Mouse (Mus musculus): ENCODE data around the gene Scml4. TPM values are rescaled to one million over a fixed set of nuclear protein-coding genes. Genes with fewer than 3 reads are reported as not detected.

Scml4 gene
- polyA plus RNA-seq (2014; fragmentation: Nextera tagmentation; extraction: Ambion mirVana), result 0.76 and 0.80 TPM in 2 replicates

DNA sequence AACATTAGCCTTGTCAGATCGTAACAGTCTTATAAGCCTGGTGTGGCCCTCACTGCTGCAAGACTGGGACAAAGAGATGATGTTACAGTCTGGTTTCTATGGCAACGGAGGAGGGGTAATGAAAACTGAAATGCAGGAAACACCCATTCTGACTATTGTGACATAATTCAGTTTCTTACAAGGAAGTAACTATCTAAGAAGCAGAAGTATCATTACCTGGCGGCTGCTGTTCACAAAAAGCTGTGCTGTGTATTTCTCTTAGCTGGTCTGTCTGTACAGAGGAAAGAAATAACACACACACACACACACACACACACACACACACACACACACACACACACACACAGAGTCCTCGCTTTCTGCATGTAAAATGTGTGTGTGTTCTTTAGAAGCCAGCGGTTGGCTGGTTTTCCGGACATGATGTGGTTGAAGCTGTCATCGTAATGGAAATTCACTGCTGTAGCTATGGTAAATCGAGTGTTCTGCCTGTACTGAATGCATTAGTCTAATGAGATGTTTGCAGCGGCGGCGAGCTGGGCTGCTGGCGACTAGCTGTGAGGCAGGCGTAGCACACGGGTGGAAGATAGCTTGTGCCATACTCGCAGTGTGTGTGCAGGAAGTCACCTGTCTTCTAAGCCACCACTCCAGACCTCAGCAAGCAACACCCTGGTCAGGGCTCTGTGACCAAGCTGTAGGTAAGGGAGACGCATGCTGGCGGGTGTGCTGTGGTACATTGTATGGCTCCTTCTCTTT, at the start of gene Scml4:
Scml4 (plus strand) TSS at position 212 of the 753 bp plus-strand sequence.
- no peak for ATAC-seq (ENCODE audit: insufficient number of reproducible peaks, insufficient read depth, low FRiP score, low read depth)
- Histone ChIP-seq H3K4me3 (ENCODE audit: control insufficient read depth in 1 of 2, insufficient read depth in 1 of 2, low read depth in 1 of 2, low read length in 2 of 2) (no peak within 1 kb of the TSS), H3K9me3 (ENCODE audit: control insufficient read depth, low read length) (no peaks in the 10 kb centered on the region), H3K4me2 (ENCODE audit: low read length) (peak within 1 kb of the TSS; percentile 14; the same call in 1 of the 2 replicates), H3K36me3 (ENCODE audit: control insufficient read depth, insufficient read depth, low read length) (no peaks in the 10 kb centered on the region), H3K9ac (ENCODE audit: low read length) (no peak within 1 kb of the TSS), H3K27me3 (ENCODE audit: control insufficient read depth, insufficient read depth, low read length) (no peaks in the 10 kb centered on the region), H3K27ac (replicated peaks in 1 of 2; ENCODE audit: control insufficient read depth in 1 of 2, insufficient read depth in 1 of 2, low read depth in 2 of 2, low read length in 2 of 2) (no peak within 1 kb of the TSS), H3K4me1 (ENCODE audit: control insufficient read depth in 2 of 2, insufficient read depth in 2 of 2, low read length in 2 of 2) (peaks cover 3 to 9% of the 10 kb centered on the region in 2 experiments)
- WGBS, result 62% methylated on average over 17 of the region's 17 CpGs

DNA sequence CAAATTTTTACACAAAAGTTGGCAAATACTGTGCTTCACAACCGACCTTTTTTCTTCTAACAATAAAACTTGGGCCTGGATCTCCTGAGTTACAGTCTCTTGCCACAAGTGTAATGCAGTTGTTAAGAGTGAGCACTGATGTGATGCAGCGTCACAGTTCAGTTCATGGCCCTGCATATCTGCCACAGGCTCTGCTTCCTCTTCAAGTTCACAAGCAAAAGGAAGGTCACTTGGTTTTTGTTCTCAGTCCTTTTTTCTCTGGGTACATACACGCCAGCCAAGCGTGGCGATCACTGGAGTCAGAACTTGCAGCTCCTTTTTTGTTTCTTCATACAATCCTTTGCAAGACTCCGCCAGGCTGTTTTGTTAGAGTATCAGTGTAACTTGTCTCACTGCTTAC, 34.2 kb upstream of the Scml4 start:
- Histone ChIP-seq H3K4me3 (ENCODE audit: control insufficient read depth in 1 of 2, insufficient read depth in 1 of 2, low read depth in 1 of 2, low read length in 2 of 2) (no peak overlapping the region), H3K4me1 (ENCODE audit: control insufficient read depth in 2 of 2, insufficient read depth in 2 of 2, low read length in 2 of 2) (no peaks in the 10 kb centered on the region), H3K27ac (replicated peaks in 1 of 2; ENCODE audit: control insufficient read depth in 1 of 2, insufficient read depth in 1 of 2, low read depth in 2 of 2, low read length in 2 of 2) (no peak overlapping the region), H3K27me3 (ENCODE audit: control insufficient read depth, insufficient read depth, low read length) (no peaks in the 10 kb centered on the region), H3K4me2 (ENCODE audit: low read length) (no peak overlapping the region), H3K36me3 (ENCODE audit: control insufficient read depth, insufficient read depth, low read length) (peaks cover 82% of the 10 kb centered on the region), H3K9ac (ENCODE audit: low read length) (no peak overlapping the region), H3K9me3 (ENCODE audit: control insufficient read depth, low read length) (no peaks in the 10 kb centered on the region)
- 81% methylated on average over 6 of the region's 6 CpGs for WGBS
- no peak for ATAC-seq (ENCODE audit: insufficient number of reproducible peaks, insufficient read depth, low FRiP score, low read depth)

DNA sequence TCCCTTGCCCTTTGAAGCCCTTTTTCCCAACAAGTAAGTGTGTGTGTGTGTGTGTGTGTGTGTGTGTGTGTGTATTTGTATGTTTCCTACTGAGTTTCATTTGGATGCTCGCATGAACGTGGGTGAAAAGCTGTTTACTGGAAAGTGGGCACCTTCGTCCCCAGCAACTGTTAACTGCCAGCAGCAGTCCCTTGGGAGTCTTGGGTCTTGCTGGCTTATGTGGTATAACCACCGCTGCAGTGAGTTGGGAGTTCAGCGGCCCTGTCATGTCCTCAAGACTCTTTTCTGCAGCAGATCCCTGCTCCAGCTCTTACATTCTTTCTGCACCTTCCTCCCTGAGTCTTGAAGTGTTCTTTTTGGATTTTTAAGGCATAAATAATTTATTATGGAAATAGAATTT, 33.0 kb upstream of the Scml4 start:
- ATAC-seq (ENCODE audit: insufficient number of reproducible peaks, insufficient read depth, low FRiP score, low read depth), result no peak
- H3K4me2 ChIP-seq (ENCODE audit: low read length), result no peak overlapping the region
- 91% methylated on average over 5 of the region's 5 CpGs for WGBS
- no peaks in the 10 kb centered on the region for H3K27me3 ChIP-seq (ENCODE audit: control insufficient read depth, insufficient read depth, low read length)
- H3K36me3 ChIP-seq (ENCODE audit: control insufficient read depth, insufficient read depth, low read length), result peaks cover 82% of the 10 kb centered on the region
- no peak overlapping the region for H3K4me3 ChIP-seq (ENCODE audit: control insufficient read depth in 1 of 2, insufficient read depth in 1 of 2, low read depth in 1 of 2, low read length in 2 of 2)
- no peaks in the 10 kb centered on the region for H3K9me3 ChIP-seq (ENCODE audit: control insufficient read depth, low read length)
- H3K4me1 ChIP-seq (ENCODE audit: control insufficient read depth in 2 of 2, insufficient read depth in 2 of 2, low read length in 2 of 2), result no peaks in the 10 kb centered on the region
- no peak overlapping the region for H3K27ac ChIP-seq (replicated peaks in 1 of 2; ENCODE audit: control insufficient read depth in 1 of 2, insufficient read depth in 1 of 2, low read depth in 2 of 2, low read length in 2 of 2)
- H3K9ac ChIP-seq (ENCODE audit: low read length), result no peak overlapping the region

DNA sequence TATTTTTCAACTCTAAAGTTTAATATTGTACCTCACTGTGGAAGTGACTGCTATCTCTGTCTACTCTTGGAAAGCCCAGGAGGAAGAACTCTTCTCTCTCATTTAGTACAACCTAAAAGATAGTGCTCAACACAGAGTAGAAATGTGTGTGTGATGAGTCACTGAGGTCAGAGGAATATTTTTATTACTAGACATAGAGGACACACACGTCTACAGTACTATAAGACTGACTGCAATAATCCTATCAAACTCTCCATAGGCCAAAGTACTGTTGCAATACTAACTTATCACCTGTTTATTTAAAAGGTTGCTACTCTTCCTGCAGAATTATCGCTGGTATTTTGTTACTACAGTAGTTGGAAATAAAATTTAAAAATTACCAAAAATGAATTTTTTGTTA, 30.2 kb upstream of the Scml4 start:
- Histone ChIP-seq H3K36me3 (ENCODE audit: control insufficient read depth, insufficient read depth, low read length) (peaks cover 84% of the 10 kb centered on the region), H3K27ac (replicated peaks in 1 of 2; ENCODE audit: control insufficient read depth in 1 of 2, insufficient read depth in 1 of 2, low read depth in 2 of 2, low read length in 2 of 2) (no peak overlapping the region), H3K4me2 (ENCODE audit: low read length) (no peak overlapping the region), H3K4me3 (ENCODE audit: control insufficient read depth in 1 of 2, insufficient read depth in 1 of 2, low read depth in 1 of 2, low read length in 2 of 2) (no peak overlapping the region), H3K4me1 (ENCODE audit: control insufficient read depth in 2 of 2, insufficient read depth in 2 of 2, low read length in 2 of 2) (no peaks in the 10 kb centered on the region), H3K27me3 (ENCODE audit: control insufficient read depth, insufficient read depth, low read length) (no peaks in the 10 kb centered on the region), H3K9me3 (ENCODE audit: control insufficient read depth, low read length) (no peaks in the 10 kb centered on the region), H3K9ac (ENCODE audit: low read length) (no peak overlapping the region)
- no peak for ATAC-seq (ENCODE audit: insufficient number of reproducible peaks, insufficient read depth, low FRiP score, low read depth)
- 79% methylated on average over 2 of the region's 2 CpGs for WGBS

DNA sequence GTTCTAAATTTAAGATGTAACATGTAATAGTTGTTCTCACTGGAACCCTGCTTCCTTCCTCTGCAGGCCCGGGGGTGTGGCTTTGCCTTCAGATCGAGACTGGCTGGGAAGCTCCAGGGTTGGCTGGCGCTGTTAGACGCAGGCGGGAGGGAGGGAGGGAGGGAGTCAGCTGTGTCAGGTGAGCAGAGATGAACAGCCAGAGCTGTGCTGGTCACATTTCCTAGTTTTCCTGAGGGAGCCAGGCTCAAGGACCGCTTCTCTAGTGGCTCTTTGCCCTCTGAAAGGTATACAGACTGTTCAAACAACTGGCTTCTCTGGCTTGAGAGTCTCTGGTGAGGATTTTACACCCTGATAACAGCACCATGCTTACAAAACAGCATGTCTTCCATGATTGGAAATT, 29.8 kb upstream of the Scml4 start:
- no peak for ATAC-seq (ENCODE audit: insufficient number of reproducible peaks, insufficient read depth, low FRiP score, low read depth)
- no peak overlapping the region for H3K9ac ChIP-seq (ENCODE audit: low read length)

DNA sequence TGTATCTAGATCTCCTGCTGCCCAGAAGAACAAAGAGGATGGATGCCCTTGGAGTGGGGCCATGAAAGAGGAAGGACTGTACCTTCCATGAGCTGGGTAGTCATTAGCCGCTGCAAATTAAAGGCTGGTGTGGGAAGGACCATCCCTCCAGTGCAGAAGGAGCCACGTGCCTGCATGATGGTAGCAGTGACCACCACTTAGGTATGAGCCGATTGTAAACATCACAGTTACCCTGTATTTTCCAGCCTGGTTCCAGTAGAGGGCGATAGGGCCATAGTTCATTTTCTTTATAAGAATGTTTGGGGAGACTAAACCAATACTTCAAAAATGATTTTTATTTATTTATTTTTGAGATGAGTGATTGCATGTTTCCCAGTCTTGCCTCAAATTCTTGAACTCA, 27.5 kb upstream of the Scml4 start:
- no peak overlapping the region for H3K4me2 ChIP-seq (ENCODE audit: low read length)
- H3K27me3 ChIP-seq (ENCODE audit: control insufficient read depth, insufficient read depth, low read length), result no peaks in the 10 kb centered on the region
- H3K36me3 ChIP-seq (ENCODE audit: control insufficient read depth, insufficient read depth, low read length), result peaks cover 75% of the 10 kb centered on the region
- H3K4me3 ChIP-seq (ENCODE audit: control insufficient read depth in 1 of 2, insufficient read depth in 1 of 2, low read depth in 1 of 2, low read length in 2 of 2), result no peak overlapping the region
- no peaks in the 10 kb centered on the region for H3K9me3 ChIP-seq (ENCODE audit: control insufficient read depth, low read length)
- ATAC-seq (ENCODE audit: insufficient number of reproducible peaks, insufficient read depth, low FRiP score, low read depth), result no peak
- no peak overlapping the region for H3K9ac ChIP-seq (ENCODE audit: low read length)
- WGBS, result 48% methylated on average over 4 of the region's 4 CpGs
- H3K4me1 ChIP-seq (ENCODE audit: control insufficient read depth in 2 of 2, insufficient read depth in 2 of 2, low read length in 2 of 2), result no peaks in the 10 kb centered on the region
- no peak overlapping the region for H3K27ac ChIP-seq (replicated peaks in 1 of 2; ENCODE audit: control insufficient read depth in 1 of 2, insufficient read depth in 1 of 2, low read depth in 2 of 2, low read length in 2 of 2)

More for the DNA sequence above, 29.8 kb upstream of the Scml4 start:
- no peaks in the 10 kb centered on the region for H3K27me3 ChIP-seq (ENCODE audit: control insufficient read depth, insufficient read depth, low read length)
- H3K4me2 ChIP-seq (ENCODE audit: low read length), result no peak overlapping the region
- WGBS, result 74% methylated on average over 6 of the region's 6 CpGs
- H3K27ac ChIP-seq (replicated peaks in 1 of 2; ENCODE audit: control insufficient read depth in 1 of 2, insufficient read depth in 1 of 2, low read depth in 2 of 2, low read length in 2 of 2), result no peak overlapping the region
- H3K36me3 ChIP-seq (ENCODE audit: control insufficient read depth, insufficient read depth, low read length), result peaks cover 83% of the 10 kb centered on the region
- H3K4me3 ChIP-seq (ENCODE audit: control insufficient read depth in 1 of 2, insufficient read depth in 1 of 2, low read depth in 1 of 2, low read length in 2 of 2), result no peak overlapping the region
- no peaks in the 10 kb centered on the region for H3K9me3 ChIP-seq (ENCODE audit: control insufficient read depth, low read length)
- no peaks in the 10 kb centered on the region for H3K4me1 ChIP-seq (ENCODE audit: control insufficient read depth in 2 of 2, insufficient read depth in 2 of 2, low read length in 2 of 2)

DNA sequence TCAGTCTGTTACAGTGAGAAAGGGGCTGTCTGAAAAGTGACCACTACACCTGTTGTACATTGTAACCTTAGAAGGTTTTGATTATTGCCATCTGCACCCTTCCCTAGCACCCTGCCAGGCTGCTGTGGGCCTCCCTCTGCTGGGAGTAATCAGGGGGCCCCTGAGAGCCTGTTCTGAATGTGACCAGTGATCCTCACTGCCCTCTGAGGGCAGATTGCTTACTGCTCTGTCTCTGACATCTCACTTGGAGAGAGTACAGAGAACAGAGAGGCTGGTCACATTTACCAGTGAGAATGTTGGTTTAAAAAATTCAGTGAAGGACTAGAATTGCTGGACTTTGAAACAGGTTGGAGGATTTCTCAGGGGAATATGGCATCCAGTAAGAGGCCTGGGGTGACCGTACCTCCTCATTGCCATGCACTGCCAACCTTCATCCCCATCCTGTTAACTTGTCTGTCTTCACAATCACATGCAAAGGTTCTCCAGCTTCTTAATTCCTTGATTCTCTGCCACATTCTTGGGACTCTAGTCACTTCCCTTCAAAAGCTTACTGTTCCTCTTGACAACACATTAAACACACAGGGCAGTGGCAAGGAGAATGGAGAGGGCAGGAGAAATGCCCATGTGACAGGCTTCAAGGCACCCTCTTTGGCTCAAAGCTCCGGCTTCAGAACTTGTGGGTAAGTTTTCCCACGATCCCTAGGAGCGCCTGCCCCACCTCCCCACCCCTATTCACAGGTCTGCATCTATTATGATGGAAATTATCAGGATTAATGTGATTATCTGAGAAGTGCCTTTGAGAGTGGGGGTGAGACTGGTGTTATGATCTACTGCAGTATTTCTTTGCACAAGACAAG, 26.1 kb upstream of the Scml4 start:
- no peak overlapping the region for H3K4me3 ChIP-seq (ENCODE audit: control insufficient read depth in 1 of 2, insufficient read depth in 1 of 2, low read depth in 1 of 2, low read length in 2 of 2)
- no peak overlapping the region for H3K4me2 ChIP-seq (ENCODE audit: low read length)
- 89% methylated on average over 4 of the region's 4 CpGs for WGBS
- H3K9ac ChIP-seq (ENCODE audit: low read length), result no peak overlapping the region
- H3K4me1 ChIP-seq (ENCODE audit: control insufficient read depth in 2 of 2, insufficient read depth in 2 of 2, low read length in 2 of 2), result no peaks in the 10 kb centered on the region
- H3K36me3 ChIP-seq (ENCODE audit: control insufficient read depth, insufficient read depth, low read length), result peaks cover 61% of the 10 kb centered on the region
- ATAC-seq (ENCODE audit: insufficient number of reproducible peaks, insufficient read depth, low FRiP score, low read depth), result no peak
- no peaks in the 10 kb centered on the region for H3K27me3 ChIP-seq (ENCODE audit: control insufficient read depth, insufficient read depth, low read length)
- H3K27ac ChIP-seq (replicated peaks in 1 of 2; ENCODE audit: control insufficient read depth in 1 of 2, insufficient read depth in 1 of 2, low read depth in 2 of 2, low read length in 2 of 2), result no peak overlapping the region
- 0 out of 2 replicates have a peak, but pooled peaks cover 2% of the 10 kb centered on the region for H3K9me3 ChIP-seq (ENCODE audit: control insufficient read depth, low read length)
